Mouse (Mus musculus): Measurements from ENCODE around the gene Dhx16. TPM values are rescaled to one million over a fixed set of nuclear protein-coding genes. Genes with fewer than 3 reads are reported as not detected.
"Not testable (repeated sequence)": the region's sequence is repeated elsewhere in the genome, so short reads cannot be mapped to it uniquely, and the experiment has no call there.

Dhx16 gene
- total RNA-seq (2021): 10 to 100 TPM; 19.2 to 20.1 TPM

- intact Hi-C loops (cut with DNase I): loop anchor here (1.0 kb wide), 1 partner anchor 29 kb away; no protein-coding TSS in a partner anchor
Measured at GRCm38 (mm10) chr17:35879245-35880057, at the start of gene Dhx16. Dhx16 (plus strand) TSS chr17:35879819.

DNA sequence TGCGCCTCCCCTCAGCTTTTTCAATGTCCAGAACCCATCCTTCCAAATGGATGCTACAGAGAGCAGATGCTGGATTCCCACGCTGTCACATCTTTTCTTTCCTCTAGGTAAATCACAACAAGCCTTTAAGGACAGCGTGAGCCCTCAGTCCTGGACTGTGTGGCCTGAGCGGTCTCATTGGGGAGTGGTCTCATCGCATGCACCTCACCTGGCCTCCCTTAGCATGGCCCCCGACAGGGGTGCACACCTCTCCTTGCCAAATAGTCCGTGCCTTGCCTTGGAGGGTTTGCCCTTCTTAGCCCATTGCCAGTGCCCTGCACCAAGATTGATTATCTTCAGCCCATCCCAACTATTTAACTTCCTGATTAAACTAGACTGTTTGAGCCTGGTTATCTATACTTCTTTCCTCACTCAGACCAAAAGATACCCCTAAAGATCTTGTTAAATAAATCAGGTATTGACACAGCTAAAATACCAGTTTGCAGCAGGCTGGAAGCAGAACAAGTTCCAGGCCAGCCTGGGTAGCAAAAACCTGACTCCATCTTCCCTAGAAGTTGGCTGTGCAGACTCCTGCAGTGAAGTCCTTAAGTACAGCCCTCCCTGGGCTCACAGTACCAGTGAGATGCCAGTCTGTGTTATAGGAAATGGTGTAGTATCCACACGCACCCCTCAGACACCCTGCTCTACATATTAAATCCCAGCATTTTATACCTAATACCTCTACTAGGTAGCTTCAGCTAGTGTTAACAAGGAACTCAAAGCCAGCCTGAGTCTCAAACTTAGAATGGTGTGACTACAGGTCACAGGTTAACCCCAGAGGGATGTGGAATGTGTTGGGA is 47.0 kb upstream of the Dhx16 start:
- intact Hi-C loops (cut with DNase I): loop anchor here (10.0 kb wide), 1 partner anchor 152 kb away; the partner anchor contains the start of gene Prr3
- no peak for DNase-seq (ENCODE audit: low spot score)

More at GRCm38 (mm10) chr17:35879245-35880057, at the start of gene Dhx16:
- peak; percentile 87 for DNase-seq (ENCODE audit: low spot score)

DNA sequence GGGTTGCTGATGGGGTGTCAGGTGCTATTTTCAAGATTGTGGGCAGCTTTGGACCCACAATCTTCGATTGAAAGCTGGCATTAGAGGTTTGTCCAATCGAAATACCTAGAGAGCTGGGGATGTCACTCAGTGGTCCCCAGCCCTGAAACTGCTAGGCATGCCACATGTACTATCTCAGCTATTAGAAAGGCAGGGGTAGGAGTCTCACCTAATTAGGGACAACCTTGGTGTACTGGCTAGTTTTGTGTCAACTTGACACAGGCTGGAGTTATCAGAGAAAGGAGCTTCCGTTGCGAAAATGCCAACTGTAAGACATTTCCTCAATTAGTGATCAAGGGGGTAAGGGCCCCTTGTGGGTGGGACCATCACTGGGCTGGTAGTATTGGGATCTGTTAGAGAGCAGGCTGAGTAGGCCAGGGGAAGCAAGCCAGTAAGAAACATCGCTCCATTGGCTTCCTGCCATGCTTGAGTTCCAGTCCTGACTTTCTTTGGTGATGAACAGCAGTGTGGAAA is 46.3 kb upstream of the Dhx16 start:
- intact Hi-C loops (cut with DNase I): loop anchor here (10.0 kb wide), 1 partner anchor 152 kb away; the partner anchor contains the start of gene Prr3
- no peak for DNase-seq (ENCODE audit: low spot score)

GRCm38 (mm10) chr17:35833894-35834293 is 45.7 kb upstream of the Dhx16 start:
- intact Hi-C loops (cut with DNase I): loop anchor here (10.0 kb wide), 1 partner anchor 151 kb away; the partner anchor contains the start of gene Prr3
- DNase-seq (ENCODE audit: low spot score): no peak

DNA sequence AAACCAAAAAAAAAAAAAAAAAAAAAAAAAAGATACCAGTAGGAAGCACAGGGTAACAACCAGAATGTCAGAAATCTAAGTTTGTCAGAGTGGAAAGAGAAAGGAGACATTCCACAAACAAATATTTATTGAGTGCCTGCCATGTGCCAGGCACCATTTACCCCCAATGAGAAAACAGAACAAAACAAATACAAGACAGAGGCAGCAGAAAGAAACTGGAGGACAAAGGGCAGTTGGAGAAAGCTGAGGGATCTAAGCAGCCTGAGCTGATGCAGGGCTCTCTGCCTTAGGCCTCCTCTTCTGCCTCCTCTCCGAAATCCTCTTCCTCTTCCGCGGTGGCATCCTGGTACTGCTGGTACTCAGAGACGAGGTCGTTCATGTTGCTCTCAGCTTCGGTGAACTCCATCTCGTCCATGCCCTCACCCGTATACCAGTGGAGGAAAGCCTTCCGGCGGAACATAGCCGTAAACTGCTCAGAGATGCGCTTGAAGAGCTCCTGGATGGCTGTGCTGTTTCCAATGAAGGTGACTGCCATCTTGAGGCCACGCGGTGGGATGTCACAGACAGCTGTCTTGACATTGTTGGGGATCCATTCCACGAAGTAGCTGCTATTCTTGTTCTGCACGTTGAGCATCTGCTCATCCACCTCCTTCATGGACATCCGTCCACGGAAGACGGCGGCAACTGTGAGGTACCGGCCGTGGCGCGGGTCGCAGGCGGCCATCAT is 44.8 kb upstream of the Dhx16 start:
- intact Hi-C loops (cut with DNase I): loop anchor here (5.0 to 10.0 kb wide), 2 partner anchors 82 to 150 kb away; partner anchors contain the start of genes Mrps18b, Ppp1r10 and Prr3
- no peak for DNase-seq (ENCODE audit: low spot score)

GRCm38 (mm10) chr17:35835424-35836140 is 44.0 kb upstream of the Dhx16 start:
- DNase-seq (ENCODE audit: low spot score): no peak
- intact Hi-C loops (cut with DNase I): loop anchor here (1.0 to 10.0 kb wide), 3 partner anchors 37 to 149 kb away; partner anchors contain the start of genes Mrps18b, Ppp1r10 and Prr3

DNA sequence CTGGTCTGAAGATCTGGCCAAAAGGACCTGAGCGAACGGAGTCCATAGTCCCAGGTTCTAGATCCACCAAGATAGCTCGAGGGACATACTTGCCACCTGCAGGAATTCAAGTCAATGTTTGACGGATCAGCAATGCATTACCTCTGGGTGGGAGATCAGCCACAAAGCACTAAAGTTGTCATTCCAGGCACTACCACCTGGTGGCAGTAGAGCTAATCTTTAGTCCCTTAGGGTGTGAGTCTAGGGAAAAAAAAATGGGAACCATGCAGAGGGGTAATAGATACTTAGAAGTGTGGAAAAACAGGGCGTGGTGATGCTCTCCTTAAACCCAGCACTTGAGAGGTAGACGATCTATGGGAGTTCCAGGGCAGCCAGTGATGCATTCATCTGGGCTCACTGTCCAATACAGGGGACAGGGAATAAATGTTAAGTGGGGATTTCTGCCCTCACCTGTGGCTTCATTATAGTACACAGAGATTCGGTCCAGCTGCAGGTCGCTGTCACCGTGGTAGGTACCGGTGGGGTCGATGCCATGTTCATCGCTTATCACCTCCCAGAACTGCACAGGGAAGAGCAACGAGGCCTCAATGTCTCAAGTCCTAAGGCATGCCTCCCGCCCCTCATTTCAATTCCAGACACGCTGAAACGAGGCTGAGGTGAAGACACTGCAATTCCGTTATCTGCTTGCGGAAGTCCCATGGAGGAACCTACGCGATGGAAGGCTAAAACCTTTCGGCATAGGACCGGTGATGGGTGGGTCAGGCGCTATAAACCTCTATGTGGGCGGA is 43.2 kb upstream of the Dhx16 start:
- intact Hi-C loops (cut with DNase I): loop anchor here (1.0 to 10.0 kb wide), 3 partner anchors 36 to 148 kb away; partner anchors contain the start of genes Mrps18b, Ppp1r10 and Prr3
- DNase-seq (ENCODE audit: low spot score): peak; percentile 59

DNA sequence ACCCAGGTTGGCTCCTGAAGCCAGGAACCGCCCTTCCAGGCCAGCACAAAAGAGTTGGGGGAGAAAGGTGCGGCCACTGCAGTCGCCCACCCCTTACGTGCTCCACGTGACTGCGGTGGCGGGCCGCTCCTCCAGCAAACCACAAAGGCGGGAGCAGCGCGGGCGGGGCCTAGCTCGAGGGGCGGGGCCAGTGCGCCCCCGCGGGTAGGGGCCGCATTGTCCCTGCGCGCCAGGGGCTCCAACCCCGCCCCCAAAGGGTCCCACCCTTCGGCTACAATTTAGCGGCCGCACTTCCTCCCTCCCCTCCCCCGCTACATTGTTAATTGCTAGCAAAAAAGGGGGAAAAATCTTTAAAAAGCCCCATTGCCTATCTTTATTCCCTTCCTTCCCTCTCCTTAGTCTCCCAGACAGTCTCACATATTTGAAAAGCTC is 42.6 kb upstream of the Dhx16 start:
- intact Hi-C loops (cut with DNase I): loop anchor here (1.0 to 10.0 kb wide), 3 partner anchors 35 to 148 kb away; partner anchors contain the start of genes Mrps18b, Ppp1r10 and Prr3
- DNase-seq (ENCODE audit: low spot score): peak; percentile 84

- no peak for DNase-seq (ENCODE audit: low spot score)
- intact Hi-C loops (cut with DNase I): loop anchor here (5.0 to 10.0 kb wide), 2 partner anchors 80 to 147 kb away; partner anchors contain the start of genes Mrps18b, Ppp1r10 and Prr3
Measured at GRCm38 (mm10) chr17:35837487-35837886, 42.1 kb upstream of the Dhx16 start.

- intact Hi-C loops (cut with DNase I): loop anchor here (5.0 to 10.0 kb wide), 2 partner anchors 79 to 147 kb away; partner anchors contain the start of genes Mrps18b, Ppp1r10 and Prr3
- DNase-seq (ENCODE audit: low spot score): peak; percentile 97
Measured at GRCm38 (mm10) chr17:35838122-35838544, 41.5 kb upstream of the Dhx16 start, which contains the start of gene Tubb5. Tubb5 (minus strand) TSS chr17:35838306.

GRCm38 (mm10) chr17:35838570-35838969 is 41.0 kb upstream of the Dhx16 start:
- intact Hi-C loops (cut with DNase I): loop anchor here (5.0 to 10.0 kb wide), 2 partner anchors 79 to 146 kb away; partner anchors contain the start of genes Mrps18b, Ppp1r10 and Prr3
- no peak for DNase-seq (ENCODE audit: low spot score)

DNA sequence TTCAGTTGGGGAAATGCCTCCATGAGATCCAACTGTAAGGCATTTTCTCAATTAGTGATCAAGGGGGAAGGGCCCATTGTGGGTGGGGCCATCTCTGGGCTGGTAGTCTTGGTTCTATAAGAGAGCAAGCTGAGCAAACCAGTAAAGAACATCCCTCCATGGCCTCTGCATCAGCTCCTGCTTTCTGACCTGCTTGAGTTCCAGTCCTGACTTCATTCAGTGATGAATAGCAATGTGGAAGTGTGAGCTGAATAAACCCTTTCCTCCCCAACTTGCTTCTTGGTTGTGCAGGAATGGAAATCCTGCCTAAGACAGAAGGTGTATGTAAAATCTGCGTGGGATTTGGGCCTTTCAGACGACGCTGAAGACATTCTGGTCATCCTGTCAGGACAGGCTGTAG is 40.6 kb upstream of the Dhx16 start:
- intact Hi-C loops (cut with DNase I): loop anchor here (5.0 to 10.0 kb wide), 2 partner anchors 78 to 146 kb away; partner anchors contain the start of genes Mrps18b, Ppp1r10 and Prr3

DNA sequence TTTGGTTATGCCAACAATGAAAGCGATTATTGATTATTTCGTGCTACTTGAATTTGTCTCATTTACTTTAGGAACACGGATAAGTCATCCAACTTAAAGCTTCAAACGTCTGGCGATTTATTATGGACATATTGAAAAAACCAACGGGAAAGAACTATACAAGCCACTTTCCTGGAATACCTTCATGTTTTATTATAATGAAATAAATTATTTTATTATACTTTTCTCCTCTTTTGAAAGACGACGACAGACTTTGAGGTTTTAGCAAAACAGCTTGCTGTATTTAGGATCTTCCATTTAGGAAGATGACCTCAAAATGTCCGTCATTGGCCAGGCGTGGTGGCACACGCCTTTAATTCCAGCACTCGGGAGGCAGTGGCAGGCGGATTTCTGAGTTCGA is 39.1 kb upstream of the Dhx16 start:
- DNase-seq (ENCODE audit: low spot score): no peak
- intact Hi-C loops (cut with DNase I): no loop called here

More for the DNA sequence above, 40.6 kb upstream of the Dhx16 start:
- not testable (repeated sequence) for DNase-seq (ENCODE audit: low spot score)

GRCm38 (mm10) chr17:35841076-35841950 is 38.3 kb upstream of the Dhx16 start, which contains the start of gene Mdc1:
Mdc1 (plus strand) TSS chr17:35841515.
- intact Hi-C loops (cut with DNase I): no loop called here
- peak; percentile 100 for DNase-seq (ENCODE audit: low spot score)

DNA sequence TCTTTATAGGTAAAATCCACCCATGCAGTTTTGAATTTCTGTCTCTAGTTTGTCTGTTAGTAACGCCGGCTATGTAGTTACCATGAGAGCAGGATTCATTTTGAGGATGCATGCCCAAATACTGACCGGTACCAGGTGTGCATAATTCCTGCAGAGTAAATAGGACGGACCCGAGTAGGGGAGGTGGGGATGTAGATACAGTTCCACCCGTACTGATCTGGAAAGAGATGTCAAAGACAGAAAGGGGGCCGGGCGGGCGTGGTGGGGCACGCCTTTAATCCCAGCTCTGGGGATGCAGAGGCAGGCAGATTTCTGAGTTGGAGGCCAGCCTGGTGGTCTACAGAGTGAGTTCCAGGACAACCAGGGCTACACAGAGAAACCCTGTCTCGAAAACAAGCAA is 37.6 kb upstream of the Dhx16 start:
- no peak for DNase-seq (ENCODE audit: low spot score)
- intact Hi-C loops (cut with DNase I): loop anchor here (2.0 kb wide), 1 partner anchor 19 kb away; the partner anchor contains the start of gene Nrm

DNA sequence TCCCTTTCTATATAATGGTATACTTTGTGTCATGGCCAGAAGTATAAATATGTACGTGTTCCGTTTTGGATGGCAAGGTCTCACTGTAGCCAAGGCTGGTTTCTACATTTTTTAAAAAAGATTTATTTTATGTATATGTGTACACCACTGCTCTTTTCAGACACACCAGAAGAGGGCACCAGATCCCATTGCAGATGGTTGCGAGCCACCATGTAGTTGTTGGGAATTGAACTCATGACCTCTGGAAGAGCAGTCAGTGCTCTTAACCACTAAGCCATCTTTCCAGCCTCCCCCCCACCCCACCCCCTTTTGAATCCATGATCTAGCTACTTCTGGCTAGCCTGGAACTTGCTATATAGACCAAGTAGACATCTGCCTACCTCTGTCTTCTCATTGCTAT is 36.1 kb upstream of the Dhx16 start:
- intact Hi-C loops (cut with DNase I): loop anchor here (2.0 kb wide), 1 partner anchor 17 kb away; the partner anchor contains the start of gene Nrm
- DNase-seq (ENCODE audit: low spot score): no peak
